Mouse (Mus musculus) CH12.LX (cell line): ENCODE data around the gene Plscr5. TPM values are rescaled to one million over a fixed set of nuclear protein-coding genes. Genes with fewer than 3 reads are reported as not detected.

Experiments used
- DNase-seq: peaks from one replicate; pipeline ENCODE4 v3.0.0-alpha.2; 2013; ENCODE audit errors: extremely low read depth
- H3K27ac ChIP-seq: 2 replicates; pipeline ENCODE4 v1.5.1; 2012; ENCODE audit warnings: low read depth, mild to moderate bottlenecking, control low read depth, moderate library complexity; ENCODE audit not compliant: insufficient read depth
- H3K27me3 ChIP-seq: replicated peaks from 2 replicates; pipeline ENCODE3; 2012; ENCODE audit warnings: inconsistent platforms
- H3K36me3 ChIP-seq, 2 experiments: replicated peaks in 1 of 2; 2 replicates each; pipeline versions ENCODE3 to v1.6.1; 2012; ENCODE audit warnings: inconsistent platforms in 1 of 2, low read length in 1 of 2, mild to moderate bottlenecking in 1 of 2, mixed read lengths in 1 of 2, moderate library complexity in 1 of 2; ENCODE audit not compliant: control insufficient read depth in 1 of 2, insufficient read depth in 1 of 2
- H3K4me1 ChIP-seq, 2 experiments: 2 replicates each; pipeline ENCODE4 v1.6.1; 2012; ENCODE audit warnings: inconsistent platforms in 1 of 2, moderate library complexity in 1 of 2; ENCODE audit not compliant: insufficient read depth in 2 of 2, control insufficient read depth in 1 of 2
- H3K4me2 ChIP-seq: 2 replicates; pipeline ENCODE4 v1.6.1; 2012; ENCODE audit warnings: low read depth, mild to moderate bottlenecking, control low read depth; ENCODE audit not compliant: poor library complexity, insufficient read depth, severe bottlenecking
- H3K4me3 ChIP-seq, 3 experiments: fragments of 150-350 bp in 1 of 3; sonication (generic) in 1 of 3; replicated peaks in 1 of 3; 2 replicates each; pipeline versions ENCODE3 to v1.5.1; 2011 to 2012; ENCODE audit warnings: low read depth in 2 of 3, low read length in 2 of 3, mild to moderate bottlenecking in 2 of 3, moderate library complexity in 2 of 3, control low read depth in 1 of 3, improper control_type of control experiment in 1 of 3, inconsistent platforms in 1 of 3, mixed read lengths in 1 of 3; ENCODE audit not compliant: poor library complexity in 1 of 3
- H3K79me2 ChIP-seq: replicated peaks from 2 replicates; pipeline ENCODE4 v1.6.1; 2012; ENCODE audit warnings: mild to moderate bottlenecking, moderate library complexity; ENCODE audit not compliant: control insufficient read depth, poor library complexity, insufficient read depth, severe bottlenecking; ENCODE audit errors: extremely low read depth
- H3K9ac ChIP-seq: 2 replicates; pipeline ENCODE4 v1.6.1; 2012; ENCODE audit warnings: low read depth, mild to moderate bottlenecking, control low read depth, moderate library complexity; ENCODE audit not compliant: insufficient read depth
- H3K9me3 ChIP-seq: replicated peaks from 2 replicates; pipeline ENCODE3; 2012; ENCODE audit warnings: low read length, inconsistent platforms, mixed read lengths
- BHLHE40 ChIP-seq: IDR thresholded peaks from 2 replicates; pipeline ENCODE4 v1.6.1; 2011; ENCODE audit warnings: mild to moderate bottlenecking, low read depth, low read length, improper control_type of control experiment
- CHD1 ChIP-seq: IDR thresholded peaks from 2 replicates; pipeline ENCODE4 v1.6.1; 2012; ENCODE audit warnings: low read depth, low read length, improper control_type of control experiment, inconsistent platforms
- CTCF ChIP-seq, 2 experiments: IDR thresholded peaks in 1 of 2; conservative IDR thresholded peaks in 1 of 2; 2 replicates each; pipeline ENCODE4 v1.5.1; 2011 to 2012; ENCODE audit warnings: low read depth in 2 of 2, low read length in 2 of 2, improper control_type of control experiment in 1 of 2, inconsistent platforms in 1 of 2, mild to moderate bottlenecking in 1 of 2, moderate library complexity in 1 of 2
- E2F4 ChIP-seq: IDR thresholded peaks from 2 replicates; pipeline ENCODE4 v1.6.1; 2011; ENCODE audit warnings: low read depth, low read length, improper control_type of control experiment; ENCODE audit not compliant: insufficient replicate concordance
- ETS1 ChIP-seq: conservative IDR thresholded peaks from 2 replicates; pipeline ENCODE4 v1.6.1; 2012; ENCODE audit warnings: low read depth, mild to moderate bottlenecking, inconsistent platforms, low read length, improper control_type of control experiment, moderate library complexity
- GABPA ChIP-seq: IDR thresholded peaks from 2 replicates; pipeline ENCODE4 v1.6.1; 2012; ENCODE audit warnings: low read depth, low read length, improper control_type of control experiment, inconsistent platforms; ENCODE audit not compliant: insufficient replicate concordance
- HCFC1 ChIP-seq: IDR thresholded peaks from 2 replicates; pipeline ENCODE4 v1.6.1; 2012; ENCODE audit warnings: low read depth, mild to moderate bottlenecking, inconsistent platforms, low read length, improper control_type of control experiment
- IRF4 ChIP-seq: IDR thresholded peaks from 2 replicates; pipeline ENCODE4 v1.6.1; 2014; ENCODE audit warnings: low read depth, mild to moderate bottlenecking, inconsistent platforms, low read length, improper control_type of control experiment
- JUND ChIP-seq: conservative IDR thresholded peaks from 2 replicates; pipeline ENCODE4 v1.6.1; 2011; ENCODE audit warnings: low read depth, low read length, improper control_type of control experiment
- KAT2A ChIP-seq: IDR thresholded peaks from 2 replicates; pipeline ENCODE4 v1.6.1; 2012; ENCODE audit warnings: low read length, improper control_type of control experiment, inconsistent platforms; ENCODE audit not compliant: insufficient replicate concordance
- MAFK ChIP-seq: IDR thresholded peaks from 2 replicates; pipeline ENCODE4 v1.6.1; 2011; ENCODE audit warnings: low read length, improper control_type of control experiment; ENCODE audit not compliant: insufficient replicate concordance
- MAX ChIP-seq: IDR thresholded peaks from 2 replicates; pipeline ENCODE4 v1.6.1; 2011; ENCODE audit warnings: low read length, improper control_type of control experiment
- MEF2A ChIP-seq: IDR thresholded peaks from 2 replicates; pipeline ENCODE4 v1.6.1; 2014; ENCODE audit warnings: low read depth, mild to moderate bottlenecking, inconsistent platforms, low read length, improper control_type of control experiment, borderline replicate concordance
- MXI1 ChIP-seq: IDR thresholded peaks from 2 replicates; pipeline ENCODE4 v1.6.1; 2011; ENCODE audit warnings: mild to moderate bottlenecking, low read depth, low read length, improper control_type of control experiment
- MYC ChIP-seq: IDR thresholded peaks from 2 replicates; pipeline ENCODE4 v1.6.1; 2011; ENCODE audit warnings: low read depth, mild to moderate bottlenecking, improper control_type of control experiment, low read length
- NELFE ChIP-seq: IDR thresholded peaks from 2 replicates; pipeline ENCODE4 v1.6.1; 2011; ENCODE audit warnings: low read depth, low read length, improper control_type of control experiment
- NRF1 ChIP-seq: IDR thresholded peaks from 2 replicates; pipeline ENCODE4 v1.6.1; 2014; ENCODE audit warnings: low read depth, mild to moderate bottlenecking, inconsistent platforms, low read length, improper control_type of control experiment, moderate library complexity
- PAX5 ChIP-seq: IDR thresholded peaks from 2 replicates; pipeline ENCODE4 v1.6.1; 2012; ENCODE audit warnings: low read length, inconsistent platforms, mixed read lengths
- POLR2A ChIP-seq: IDR thresholded peaks from 2 replicates; pipeline ENCODE4 v1.6.1; 2011; ENCODE audit warnings: low read depth, mild to moderate bottlenecking, improper control_type of control experiment, low read length
- POLR2AphosphoS2 ChIP-seq: IDR thresholded peaks from 2 replicates; pipeline ENCODE4 v1.6.1; 2011; ENCODE audit warnings: low read depth, low read length, improper control_type of control experiment
- RAD21 ChIP-seq: IDR thresholded peaks from 2 replicates; pipeline ENCODE4 v1.6.1; 2011; ENCODE audit warnings: low read depth, mild to moderate bottlenecking, low read length, improper control_type of control experiment, moderate library complexity
- RCOR1 ChIP-seq: conservative IDR thresholded peaks from 2 replicates; pipeline ENCODE4 v1.6.1; 2012; ENCODE audit warnings: low read depth, mild to moderate bottlenecking, inconsistent platforms, low read length, improper control_type of control experiment
- SIN3A ChIP-seq: IDR thresholded peaks from 2 replicates; pipeline ENCODE4 v1.6.1; 2012; ENCODE audit warnings: low read length, improper control_type of control experiment, inconsistent platforms
- TBP ChIP-seq: conservative IDR thresholded peaks from 2 replicates; pipeline ENCODE4 v1.6.1; 2011; ENCODE audit warnings: low read depth, low read length, improper control_type of control experiment
- TCF12 ChIP-seq: IDR thresholded peaks from 2 replicates; pipeline ENCODE4 v1.6.1; 2014; ENCODE audit warnings: low read depth, mild to moderate bottlenecking, inconsistent platforms, low read length, improper control_type of control experiment
- UBTF ChIP-seq: IDR thresholded peaks from 2 replicates; pipeline ENCODE4 v1.6.1; 2012; ENCODE audit warnings: low read depth, mild to moderate bottlenecking, inconsistent platforms, low read length, improper control_type of control experiment, moderate library complexity
- USF1 ChIP-seq: IDR thresholded peaks from 2 replicates; pipeline ENCODE4 v1.6.1; 2014; ENCODE audit warnings: low read depth, mild to moderate bottlenecking, inconsistent platforms, low read length, improper control_type of control experiment
- USF2 ChIP-seq: conservative IDR thresholded peaks from 2 replicates; pipeline ENCODE4 v1.6.1; 2011; ENCODE audit warnings: low read depth, low read length, improper control_type of control experiment
- ZC3H11A ChIP-seq: IDR thresholded peaks from 2 replicates; pipeline ENCODE4 v1.6.1; 2012; ENCODE audit warnings: low read depth, mild to moderate bottlenecking, inconsistent platforms, low read length, improper control_type of control experiment
- ZKSCAN1 ChIP-seq: IDR thresholded peaks from 2 replicates; pipeline ENCODE4 v1.6.1; 2012; ENCODE audit warnings: low read depth, inconsistent platforms, low read length, improper control_type of control experiment, borderline replicate concordance
- ZMIZ1 ChIP-seq: IDR thresholded peaks from 2 replicates; pipeline ENCODE4 v1.6.1; 2012; ENCODE audit warnings: low read depth, mild to moderate bottlenecking, inconsistent platforms, low read length, improper control_type of control experiment
- ZNF384 ChIP-seq: IDR thresholded peaks from 2 replicates; pipeline ENCODE4 v1.6.1; 2012; ENCODE audit warnings: low read depth, low read length, improper control_type of control experiment, inconsistent platforms
- dilution Hi-C: fragments of 300-500 bp; cut with MboI; formaldehyde crosslinking; loops from 2 replicates; pipeline ENCODE4 v1.14.3; 2020; ENCODE audit warnings: low sequenced_read_pairs; ENCODE audit not compliant: extremely low pct_unique_long_range_greater_than_20kb, extremely low pct_ligation_motif_present
- in situ Hi-C: fragments of 300-500 bp; cut with MboI; formaldehyde crosslinking; loops from 3 replicates; pipeline ENCODE4 v1.14.3; 2019; ENCODE audit warnings: low sequenced_read_pairs, low pct_ligation_motif_present, low pct_unique_long_range_greater_than_20kb, mixed read lengths
- polyA plus RNA-seq: library from polyadenylated mRNA; unstranded; fragments of >175 nt; gene quantifications from 2 replicates; pipeline ENCODE4 v1.2.1, GENCODE M21; 2012; ENCODE audit warnings: low read depth; ENCODE audit not compliant: insufficient read length
- total RNA-seq, 2 experiments: library from RNA; depleted of rRNA; stranded (reverse); fragments of 300-350 nt in 1 of 2; fragments of >200 nt in 1 of 2; gene quantifications; 2 replicates each; pipeline ENCODE4 v1.2.3; 2012 to 2014

Gene Plscr5
- total and polyA plus RNA-seq, 3 experiments = not detected

DNA sequence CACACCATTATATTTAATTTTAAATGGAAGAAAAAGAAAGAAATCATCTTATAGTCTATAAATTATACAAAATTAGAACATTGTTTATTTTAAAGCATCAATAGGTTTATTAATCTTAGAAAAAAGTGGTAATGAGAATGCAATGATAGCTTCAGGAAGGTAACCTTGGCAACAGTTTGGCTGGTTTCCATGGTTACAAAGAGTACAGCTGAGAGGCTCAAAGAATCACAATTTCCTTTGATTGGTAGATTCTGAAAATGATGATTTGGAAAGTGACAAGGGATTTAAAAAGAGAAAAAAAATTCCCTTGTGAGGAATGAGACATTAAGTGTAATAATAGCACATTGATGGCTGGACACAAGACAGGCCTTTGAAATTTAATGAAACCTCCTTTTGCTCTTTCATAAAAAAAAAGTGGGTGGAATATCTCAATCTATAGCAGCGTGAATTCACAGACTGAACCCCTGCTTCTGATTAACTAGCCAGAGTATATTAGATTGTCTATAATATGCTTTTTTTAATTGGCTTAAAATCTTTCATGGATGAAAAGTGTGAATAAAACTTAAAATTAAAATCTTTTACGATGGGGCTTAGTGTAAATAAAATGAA is 13.8 kb upstream of the Plscr5 start:
- Histone ChIP-seq H3K79me2 (no peaks in the 10 kb centered on the region), H3K9ac (no peak overlapping the region)
- dilution Hi-C loops = no loop called here
- TF ChIP-seq TBP (no peak), UBTF (no peak), MXI1 (no peak), GABPA (no peak), RAD21 (no peak), SIN3A (no peak), MAFK (no peak), ZC3H11A (no peak), POLR2AphosphoS2 (no peak), E2F4 (no peak), ZKSCAN1 (no peak), JUND (no peak), CTCF (conservative IDR thresholded peaks at IDR 0.05 in 1 of 2, IDR thresholded peaks at IDR 0.05 in 1 of 2; ENCODE audit: low read depth in 2 of 2, low read length in 2 of 2) (no peak), CHD1 (no peak), ZNF384 (no peak), MEF2A (no peak)
- TF ChIP-seq, all 38 proteins: peak for 0
- no peak overlapping the region for H3K4me3 ChIP-seq
- no peak overlapping the region for H3K4me2 ChIP-seq
- in situ Hi-C loops = no loop called here
- DNase-seq = no peak
- H3K27ac ChIP-seq = no peak overlapping the region
- H3K36me3 ChIP-seq = no peaks in the 10 kb centered on the region
- H3K27me3 ChIP-seq = no peaks in the 10 kb centered on the region
- H3K9me3 ChIP-seq = peaks cover 3% of the 10 kb centered on the region
- no peaks in the 10 kb centered on the region for H3K4me1 ChIP-seq

DNA sequence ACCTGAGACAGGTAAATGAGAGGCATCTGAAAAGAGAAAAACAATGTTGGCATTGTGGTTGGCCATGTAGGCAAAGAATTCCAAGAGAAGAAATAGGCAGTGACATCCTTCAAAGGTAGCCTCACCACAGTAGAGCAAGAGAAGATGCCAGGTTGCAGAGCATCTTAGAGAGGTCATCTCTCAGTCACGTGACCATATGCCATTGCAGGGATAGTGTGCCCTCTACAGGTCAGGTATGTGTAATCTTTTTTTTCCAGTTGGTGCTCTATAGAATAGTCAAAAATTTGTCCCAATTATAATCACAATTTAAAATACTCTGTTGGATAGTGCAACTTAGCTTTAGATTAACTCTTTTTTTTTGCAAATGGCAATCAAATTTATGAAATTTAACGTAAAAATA is 1.4 kb upstream of the Plscr5 start:
- Histone ChIP-seq H3K4me1 (no peaks in the 10 kb centered on the region; a peak in 2 of 4 replicates), H3K4me3 (no peak overlapping the region), H3K36me3 (no peaks in the 10 kb centered on the region), H3K9me3 (no peaks in the 10 kb centered on the region), H3K9ac (no peak overlapping the region), H3K79me2 (no peaks in the 10 kb centered on the region), H3K4me2 (no peak overlapping the region), H3K27ac (no peak overlapping the region), H3K27me3 (no peaks in the 10 kb centered on the region)
- in situ Hi-C loops = no loop called here
- dilution Hi-C loops = no loop called here
- peak; percentile 12 for DNase-seq
- TF ChIP-seq ZNF384 = no peak
- TF ChIP-seq POLR2AphosphoS2 = no peak
- TF ChIP-seq ZMIZ1 = no peak
- peak; percentile 95 for TF ChIP-seq USF2
- peak; percentile 69 for TF ChIP-seq MAX
- no peak for TF ChIP-seq IRF4
- no peak for TF ChIP-seq NRF1
- TF ChIP-seq KAT2A = no peak
- TF ChIP-seq ZC3H11A = no peak
- TF ChIP-seq USF1 = peak; percentile 91
- TF ChIP-seq HCFC1 = no peak
- TF ChIP-seq ZKSCAN1 = no peak
- TF ChIP-seq SIN3A = no peak
- no peak for TF ChIP-seq POLR2A
- no peak for TF ChIP-seq NELFE
- TF ChIP-seq CHD1 = no peak
- TF ChIP-seq PAX5 = no peak
- no peak for TF ChIP-seq TCF12
- peak; percentile 53 for TF ChIP-seq RAD21
- TF ChIP-seq MAFK = no peak
- TF ChIP-seq ETS1 = no peak
- no peak for TF ChIP-seq RCOR1
- TF ChIP-seq MYC = no peak
- TF ChIP-seq MEF2A = no peak
- TF ChIP-seq BHLHE40 = peak; percentile 87
- TF ChIP-seq E2F4 = no peak
